Mouse (Mus musculus): ENCODE data around the gene Kif18b.

GRCm38 (mm10) chr11:102884616-102885219 is 40.2 kb downstream of the Kif18b start, which contains the start of gene Fam187a:
- TF ChIP-seq CTCF (conservative IDR thresholded peaks at IDR 0.05; ENCODE audit: low read length) (no peak), POU5F1 (IDR thresholded peaks at IDR 0.05; ENCODE audit: borderline replicate concordance, low read length) (no peak), NANOG (IDR thresholded peaks at IDR 0.05; ENCODE audit: borderline replicate concordance, low read length) (no peak)
